In the genomic region with DNA sequence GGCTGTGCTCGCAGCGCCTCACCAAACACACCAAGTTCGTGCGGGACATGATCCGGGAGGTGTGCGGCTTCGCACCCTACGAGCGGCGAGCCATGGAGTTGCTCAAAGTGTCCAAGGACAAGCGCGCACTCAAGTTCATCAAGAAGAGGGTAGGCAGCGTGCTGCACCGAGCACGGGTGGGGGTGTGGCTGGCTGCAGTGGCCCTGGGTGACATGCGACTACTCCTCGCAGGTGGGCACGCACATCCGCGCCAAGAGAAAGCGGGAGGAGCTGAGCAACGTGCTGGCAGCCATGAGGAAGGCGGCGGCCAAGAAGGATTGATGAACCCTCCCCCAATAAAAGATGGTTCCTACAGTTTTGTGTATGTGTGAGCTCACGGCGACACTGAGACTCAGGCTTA, we compare ENCODE assay signal across 8 mouse cellular contexts. TPM values are rescaled to one million over a fixed set of nuclear protein-coding genes. Genes with fewer than 3 reads are reported as not detected.
DNase-seq lines count a peak whose midpoint lies in the region; ATAC-seq and TF ChIP-seq lines count a peak whose summit lies in the region.
"Not testable (repeated sequence)": the region's sequence is repeated elsewhere in the genome, so short reads cannot be mapped to it uniquely, and the experiment has no call there.

No protein-coding gene starts in this region.

- not testable (repeated sequence) for ATAC-seq in forebrain, embryonic 14.5 days; hindbrain, embryonic 12.5 days (ENCODE audit: low FRiP score); lung, embryonic 14.5 days (ENCODE audit: insufficient read depth); neural tube, embryonic 12.5 days (ENCODE audit: low FRiP score, low read depth)

- H3K4me1 ChIP-seq in E14TG2a.4 (replicated peaks; ENCODE audit: low read depth, low read length) = peaks cover 69% of the 10 kb centered on the region
- H3K4me1 ChIP-seq in brown adipose tissue, adult 24 weeks (ENCODE audit: control insufficient read depth, insufficient read depth, insufficient read length, low read length) = peaks cover 13% of the 10 kb centered on the region; the same call in 1 of the 2 replicates
- peaks cover 19% of the 10 kb centered on the region for H3K4me1 ChIP-seq in forebrain, embryonic 14.5 days (ENCODE audit: control insufficient read depth, insufficient read depth, low read length)
- peaks cover 33% of the 10 kb centered on the region for H3K4me1 ChIP-seq in hindbrain, embryonic 12.5 days
- peaks cover 12% of the 10 kb centered on the region for H3K4me1 ChIP-seq in lung, embryonic 14.5 days (ENCODE audit: insufficient read depth)
- peaks cover 25% of the 10 kb centered on the region for H3K4me1 ChIP-seq in neural tube, embryonic 12.5 days
- H3K4me1 ChIP-seq in thymus, adult 2 months (replicated peaks; ENCODE audit: control insufficient read depth, insufficient read depth, low read length) = peaks cover 21% of the 10 kb centered on the region

- peak overlapping the region; percentile 78 for H3K9ac ChIP-seq in forebrain, embryonic 14.5 days (ENCODE audit: low read length)
- peak overlapping the region; percentile 90 for H3K9ac ChIP-seq in hindbrain, embryonic 12.5 days
- H3K9ac ChIP-seq in lung, embryonic 14.5 days = peak overlapping the region; percentile 91
- peak overlapping the region; percentile 90 for H3K9ac ChIP-seq in neural tube, embryonic 12.5 days

- not testable (repeated sequence) for H3K27me3 ChIP-seq in E14TG2a.4 (ENCODE audit: insufficient read depth, low read length); forebrain, embryonic 14.5 days (replicated peaks; ENCODE audit: control insufficient read depth, insufficient read depth, low read length); hindbrain, embryonic 12.5 days; lung, embryonic 14.5 days (ENCODE audit: insufficient read depth, low read length); neural tube, embryonic 12.5 days (replicated peaks); thymus, adult 2 months (ENCODE audit: control insufficient read depth, insufficient read depth, low read length)

- not testable (repeated sequence) for H3K9me3 ChIP-seq in E14TG2a.4 (ENCODE audit: low read length); forebrain, embryonic 14.5 days (replicated peaks; ENCODE audit: control insufficient read depth, low read length); hindbrain, embryonic 12.5 days (replicated peaks); lung, embryonic 14.5 days (ENCODE audit: low read depth, low read length); neural tube, embryonic 12.5 days

- H3K36me3 ChIP-seq in E14TG2a.4 (ENCODE audit: insufficient read depth, low read length) = peaks cover 53% of the 10 kb centered on the region
- peaks cover 46% of the 10 kb centered on the region for H3K36me3 ChIP-seq in forebrain, embryonic 14.5 days (ENCODE audit: control insufficient read depth, insufficient read depth, low read length)
- peaks cover 46% of the 10 kb centered on the region for H3K36me3 ChIP-seq in hindbrain, embryonic 12.5 days
- H3K36me3 ChIP-seq in lung, embryonic 14.5 days (ENCODE audit: insufficient read depth) = peaks cover 50% of the 10 kb centered on the region
- peaks cover 47% of the 10 kb centered on the region for H3K36me3 ChIP-seq in neural tube, embryonic 12.5 days
- peaks cover 13% of the 10 kb centered on the region; the same call in 1 of the 2 replicates for H3K36me3 ChIP-seq in thymus, adult 2 months (ENCODE audit: control insufficient read depth, insufficient read depth, low read length)

- WGBS in forebrain, embryonic 14.5 days = under 1% methylated on average over 26 of the region's 26 CpGs
- under 1% methylated on average over 26 of the region's 26 CpGs for WGBS in hindbrain, embryonic 12.5 days
- WGBS in lung, embryonic 14.5 days = 3% methylated on average over 26 of the region's 26 CpGs
- WGBS in neural tube, embryonic 12.5 days = under 1% methylated on average over 26 of the region's 26 CpGs
- WGBS in thymus, adult 2 months = 1% methylated on average over 26 of the region's 26 CpGs

- not testable (repeated sequence) for DNase-seq in forebrain, embryonic 14.5 days (ENCODE audit: low spot score); layer of hippocampus, adult 2 months (ENCODE audit: low spot score in 2 of 2); lung, embryonic 14.5 days
- DNase-seq in thymus, adult 2 months = peak; percentile 25

- H3K27ac ChIP-seq in brown adipose tissue, adult 24 weeks (replicated peaks; ENCODE audit: low read depth, low read length) = peak overlapping the region; percentile 83
- H3K27ac ChIP-seq in forebrain, embryonic 14.5 days (ENCODE audit: low read depth, low read length) = peak overlapping the region; percentile 88
- H3K27ac ChIP-seq in hindbrain, embryonic 12.5 days = peak overlapping the region; percentile 91
- peak overlapping the region; percentile 96 for H3K27ac ChIP-seq in layer of hippocampus, adult 2 months
- peak overlapping the region; percentile 92 for H3K27ac ChIP-seq in lung, embryonic 14.5 days (ENCODE audit: low read depth)
- not testable (repeated sequence) for H3K27ac ChIP-seq in neural tube, embryonic 12.5 days
- peak overlapping the region; percentile 1; the same call in 1 of the 2 replicates for H3K27ac ChIP-seq in thymus, adult 2 months (ENCODE audit: control insufficient read depth, insufficient read depth, low read length)

- not testable (repeated sequence) for TF ChIP-seq CTCF in E14TG2a.4 (conservative IDR thresholded peaks at IDR 0.05; ENCODE audit: low read length); layer of hippocampus, adult 2 months (conservative IDR thresholded peaks at IDR 0.05); lung, embryonic 14.5 days (IDR thresholded peaks at IDR 0.05; ENCODE audit: low read depth); thymus, adult 2 months (IDR thresholded peaks at IDR 0.05; ENCODE audit: borderline replicate concordance, control insufficient read depth, extremely low read depth, insufficient read depth, low read length, poor library complexity)

- H3K4me3 ChIP-seq in E14TG2a.4 (replicated peaks; ENCODE audit: low read length) = peak overlapping the region; percentile 91
- H3K4me3 ChIP-seq in brown adipose tissue, adult 24 weeks (ENCODE audit: insufficient read depth, low read depth, low read length) = peak overlapping the region; percentile 88
- peak overlapping the region; percentile 71 for H3K4me3 ChIP-seq in forebrain, embryonic 14.5 days (ENCODE audit: low read depth, low read length)
- peak overlapping the region; percentile 71 for H3K4me3 ChIP-seq in hindbrain, embryonic 12.5 days
- peak overlapping the region; percentile 70 for H3K4me3 ChIP-seq in layer of hippocampus, adult 2 months
- H3K4me3 ChIP-seq in lung, embryonic 14.5 days (ENCODE audit: low read depth, low read length) = peak overlapping the region; percentile 78
- peak overlapping the region; percentile 75 for H3K4me3 ChIP-seq in neural tube, embryonic 12.5 days
- peak overlapping the region; percentile 94 for H3K4me3 ChIP-seq in thymus, adult 2 months (ENCODE audit: control insufficient read depth, insufficient read depth, low read length)

- TF ChIP-seq POLR2A in thymus, adult 2 months (IDR thresholded peaks at IDR 0.05; ENCODE audit: control insufficient read depth, extremely low read depth, insufficient read depth, low read length, poor library complexity) = not testable (repeated sequence)

- peak overlapping the region; percentile 81 for H3K4me2 ChIP-seq in forebrain, embryonic 14.5 days (ENCODE audit: low read length)
- peak overlapping the region; percentile 84 for H3K4me2 ChIP-seq in hindbrain, embryonic 12.5 days (replicated peaks)
- H3K4me2 ChIP-seq in lung, embryonic 14.5 days = peak overlapping the region; percentile 98
- H3K4me2 ChIP-seq in neural tube, embryonic 12.5 days (replicated peaks) = peak overlapping the region; percentile 95

RNA-seq across cellular contexts. Expression of a gene that starts 0.7 kb away (rescaled TPM):
- polyA plus RNA-seq in brown adipose tissue, adult 24 weeks (2012; ENCODE audit: insufficient read depth, insufficient read length, missing spikeins) = 638 and 747 TPM in 2 replicates
- polyA plus RNA-seq in forebrain, embryonic 14.5 days (2014; fragmentation: Nextera tagmentation; extraction: Ambion mirVana) = 1,134 and 1,576 TPM in 2 replicates
- 1,045 and 1,230 TPM in 2 replicates for polyA plus RNA-seq in hindbrain, embryonic 12.5 days (2016; fragmentation: Nextera tagmentation; extraction: Ambion mirVana)
- 100 to 1,000 TPM; 383 to 406 TPM for total RNA-seq in layer of hippocampus, adult 2 months (2021)
- polyA plus RNA-seq in lung, embryonic 14.5 days (2014; fragmentation: Nextera tagmentation; extraction: Ambion mirVana) = 2,014 and 2,172 TPM in 2 replicates
- polyA plus RNA-seq in neural tube, embryonic 12.5 days (2016; fragmentation: Nextera tagmentation; extraction: Ambion mirVana) = 1,187 and 1,201 TPM in 2 replicates
- polyA plus RNA-seq in thymus, adult 2 months (2012; rRNA removed) = 3,463 and 3,864 TPM in 2 replicates

RNA-seq across cellular contexts. Expression of a gene that starts 4.3 kb away (rescaled TPM):
- polyA plus RNA-seq in brown adipose tissue, adult 24 weeks (2012; ENCODE audit: insufficient read depth, insufficient read length, missing spikeins) = 707 and 715 TPM in 2 replicates
- polyA plus RNA-seq in forebrain, embryonic 14.5 days (2014; fragmentation: Nextera tagmentation; extraction: Ambion mirVana) = 192 and 251 TPM in 2 replicates
- 184 and 193 TPM in 2 replicates for polyA plus RNA-seq in hindbrain, embryonic 12.5 days (2016; fragmentation: Nextera tagmentation; extraction: Ambion mirVana)
- total RNA-seq in layer of hippocampus, adult 2 months (2021) = 100 to 1,000 TPM; 134 to 142 TPM
- polyA plus RNA-seq in lung, embryonic 14.5 days (2014; fragmentation: Nextera tagmentation; extraction: Ambion mirVana) = 198 and 201 TPM in 2 replicates
- 192 and 202 TPM in 2 replicates for polyA plus RNA-seq in neural tube, embryonic 12.5 days (2016; fragmentation: Nextera tagmentation; extraction: Ambion mirVana)
- 117 and 145 TPM in 2 replicates for polyA plus RNA-seq in thymus, adult 2 months (2012; rRNA removed)

RNA-seq across cellular contexts. Expression of a gene that starts 12.8 kb away (rescaled TPM):
- 105 and 121 TPM in 2 replicates for polyA plus RNA-seq in brown adipose tissue, adult 24 weeks (2012; ENCODE audit: insufficient read depth, insufficient read length, missing spikeins)
- 33.3 and 41.8 TPM in 2 replicates for polyA plus RNA-seq in forebrain, embryonic 14.5 days (2014; fragmentation: Nextera tagmentation; extraction: Ambion mirVana)
- polyA plus RNA-seq in hindbrain, embryonic 12.5 days (2016; fragmentation: Nextera tagmentation; extraction: Ambion mirVana) = 50.6 and 55.5 TPM in 2 replicates
- total RNA-seq in layer of hippocampus, adult 2 months (2021) = 10 to 100 TPM; 56.5 to 60.2 TPM
- polyA plus RNA-seq in lung, embryonic 14.5 days (2014; fragmentation: Nextera tagmentation; extraction: Ambion mirVana) = 55.1 and 63.1 TPM in 2 replicates
- polyA plus RNA-seq in neural tube, embryonic 12.5 days (2016; fragmentation: Nextera tagmentation; extraction: Ambion mirVana) = 53.7 and 54.3 TPM in 2 replicates
- 74.5 and 82.6 TPM in 2 replicates for polyA plus RNA-seq in thymus, adult 2 months (2012; rRNA removed)

RNA-seq across cellular contexts. Expression of a gene that starts 14.1 kb away (rescaled TPM):
- polyA plus RNA-seq in brown adipose tissue, adult 24 weeks (2012; ENCODE audit: insufficient read depth, insufficient read length, missing spikeins) = not detected in 2 replicates
- polyA plus RNA-seq in forebrain, embryonic 14.5 days (2014; fragmentation: Nextera tagmentation; extraction: Ambion mirVana) = 1.2 and 1.3 TPM in 2 replicates
- 0.74 and 0.98 TPM in 2 replicates for polyA plus RNA-seq in hindbrain, embryonic 12.5 days (2016; fragmentation: Nextera tagmentation; extraction: Ambion mirVana)
- total RNA-seq in layer of hippocampus, adult 2 months (2021) = 1 to 10 TPM; 1.1 to 1.8 TPM
- polyA plus RNA-seq in lung, embryonic 14.5 days (2014; fragmentation: Nextera tagmentation; extraction: Ambion mirVana) = 0.57 and 0.76 TPM in 2 replicates
- 0.93 and 1.5 TPM in 2 replicates for polyA plus RNA-seq in neural tube, embryonic 12.5 days (2016; fragmentation: Nextera tagmentation; extraction: Ambion mirVana)
- 0.50 and 0.51 TPM in 2 replicates for polyA plus RNA-seq in thymus, adult 2 months (2012; rRNA removed)

RNA-seq across cellular contexts. Expression of a gene that starts 29.3 kb away (rescaled TPM):
- polyA plus RNA-seq in brown adipose tissue, adult 24 weeks (2012; ENCODE audit: insufficient read depth, insufficient read length, missing spikeins) = 38.6 and 51.6 TPM in 2 replicates
- polyA plus RNA-seq in forebrain, embryonic 14.5 days (2014; fragmentation: Nextera tagmentation; extraction: Ambion mirVana) = 57.9 and 83.5 TPM in 2 replicates
- 161 and 162 TPM in 2 replicates for polyA plus RNA-seq in hindbrain, embryonic 12.5 days (2016; fragmentation: Nextera tagmentation; extraction: Ambion mirVana)
- total RNA-seq in layer of hippocampus, adult 2 months (2021) = 100 to 1,000 TPM; 162 to 193 TPM
- 83.1 and 87.9 TPM in 2 replicates for polyA plus RNA-seq in lung, embryonic 14.5 days (2014; fragmentation: Nextera tagmentation; extraction: Ambion mirVana)
- polyA plus RNA-seq in neural tube, embryonic 12.5 days (2016; fragmentation: Nextera tagmentation; extraction: Ambion mirVana) = 140 and 162 TPM in 2 replicates
- polyA plus RNA-seq in thymus, adult 2 months (2012; rRNA removed) = 196 and 222 TPM in 2 replicates
